Mouse (Mus musculus): ENCODE measurements at regions not wholly inside any gene's neighbourhood (a gene's known extent, or its start where the extent isn't known, plus 50 kb on each side); places are given as distances from the start of the nearest gene placed in this dataset.

DNA sequence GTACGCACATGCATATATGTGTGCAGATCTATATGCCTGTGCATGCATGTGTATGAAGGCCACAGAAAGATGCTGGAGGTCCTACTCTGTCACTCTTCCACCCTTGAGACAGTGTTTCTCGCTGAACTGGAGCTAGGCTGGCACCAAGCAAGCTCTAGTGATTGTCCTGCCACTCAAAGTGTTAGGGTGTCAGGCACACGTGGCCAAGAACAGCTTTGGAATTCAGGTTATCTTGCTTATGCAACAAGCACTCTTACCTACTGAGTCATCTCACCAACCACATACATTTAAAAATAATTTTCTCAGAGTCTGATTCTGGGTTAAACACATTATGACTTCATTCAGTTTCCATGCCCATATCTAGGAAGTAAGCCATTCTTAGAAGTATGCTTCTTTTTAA lies 131.2 kb downstream of the Dact1 start:
- TF ChIP-seq POLR2A (IDR thresholded peaks at IDR 0.05; ENCODE audit: control insufficient read depth, low read depth, low read length) (no peak), CTCF (IDR thresholded peaks at IDR 0.05; ENCODE audit: control insufficient read depth, insufficient read depth, insufficient replicate concordance, low read depth, low read length) (no peak)
